Mouse (Mus musculus): ENCODE data around the gene Ccdc73. TPM values are rescaled to one million over a fixed set of nuclear protein-coding genes. Genes with fewer than 3 reads are reported as not detected.
"Not testable (repeated sequence)": the region's sequence is repeated elsewhere in the genome, so short reads cannot be mapped to it uniquely, and the experiment has no call there.

The Ccdc73 gene
- polyA plus RNA-seq, 1 experiment: 2.5 TPM

GRCm38 (mm10) chr2:104852546-104852945 is 15.1 kb upstream of the Ccdc73 start:
- no peak for DNase-seq
- no peaks in the 10 kb centered on the region for H3K36me3 ChIP-seq (ENCODE audit: control insufficient read depth, insufficient read depth, low read length)
- no peaks in the 10 kb centered on the region for H3K27me3 ChIP-seq (replicated peaks; ENCODE audit: control insufficient read depth, insufficient read depth, low read length)
- WGBS: 88% methylated on average over 7 of the region's 7 CpGs
- TF ChIP-seq CTCF (conservative IDR thresholded peaks at IDR 0.05; ENCODE audit: insufficient read depth, insufficient read length, low read depth, low read length) (no peak), POLR2A (IDR thresholded peaks at IDR 0.05; ENCODE audit: low read depth, low read length) (no peak)
- H3K4me1 ChIP-seq (ENCODE audit: control insufficient read depth, insufficient read depth, low read length): 0 out of 2 replicates have a peak, but pooled peaks cover 3% of the 10 kb centered on the region
- no peak overlapping the region for H3K4me3 ChIP-seq (ENCODE audit: insufficient read depth, low read depth, low read length)
- H3K27ac ChIP-seq (ENCODE audit: insufficient read depth, low read depth, low read length): no peak overlapping the region

- Histone ChIP-seq H3K4me3 (ENCODE audit: insufficient read depth, low read depth, low read length) (no peak overlapping the region), H3K27me3 (replicated peaks; ENCODE audit: control insufficient read depth, insufficient read depth, low read length) (no peaks in the 10 kb centered on the region), H3K4me1 (ENCODE audit: control insufficient read depth, insufficient read depth, low read length) (no peaks in the 10 kb centered on the region), H3K36me3 (ENCODE audit: control insufficient read depth, insufficient read depth, low read length) (no peaks in the 10 kb centered on the region), H3K27ac (ENCODE audit: insufficient read depth, low read depth, low read length) (no peak overlapping the region)
- 64% methylated on average over 1 of the region's 1 CpGs for WGBS
- no peak for DNase-seq
- no peak for TF ChIP-seq POLR2A (IDR thresholded peaks at IDR 0.05; ENCODE audit: low read depth, low read length)
- TF ChIP-seq CTCF (conservative IDR thresholded peaks at IDR 0.05; ENCODE audit: insufficient read depth, insufficient read length, low read depth, low read length): no peak
Measured at GRCm38 (mm10) chr2:104854836-104855235, 12.8 kb upstream of the Ccdc73 start.

- 50% methylated on average over 3 of the region's 3 CpGs for WGBS
- Histone ChIP-seq H3K4me1 (ENCODE audit: control insufficient read depth, insufficient read depth, low read length) (no peaks in the 10 kb centered on the region), H3K27ac (ENCODE audit: insufficient read depth, low read depth, low read length) (no peak overlapping the region), H3K27me3 (replicated peaks; ENCODE audit: control insufficient read depth, insufficient read depth, low read length) (no peaks in the 10 kb centered on the region), H3K36me3 (ENCODE audit: control insufficient read depth, insufficient read depth, low read length) (no peaks in the 10 kb centered on the region), H3K4me3 (ENCODE audit: insufficient read depth, low read depth, low read length) (no peak overlapping the region)
- no peak for TF ChIP-seq POLR2A (IDR thresholded peaks at IDR 0.05; ENCODE audit: low read depth, low read length)
- no peak for TF ChIP-seq CTCF (conservative IDR thresholded peaks at IDR 0.05; ENCODE audit: insufficient read depth, insufficient read length, low read depth, low read length)
- DNase-seq: no peak
Measured at GRCm38 (mm10) chr2:104855732-104856131, 11.9 kb upstream of the Ccdc73 start.

GRCm38 (mm10) chr2:104856218-104856617 is 11.4 kb upstream of the Ccdc73 start:
- WGBS: 67% methylated on average over 1 of the region's 1 CpGs
- no peaks in the 10 kb centered on the region for H3K4me1 ChIP-seq (ENCODE audit: control insufficient read depth, insufficient read depth, low read length)
- no peak for TF ChIP-seq CTCF (conservative IDR thresholded peaks at IDR 0.05; ENCODE audit: insufficient read depth, insufficient read length, low read depth, low read length)
- no peak for TF ChIP-seq POLR2A (IDR thresholded peaks at IDR 0.05; ENCODE audit: low read depth, low read length)
- H3K27me3 ChIP-seq (replicated peaks; ENCODE audit: control insufficient read depth, insufficient read depth, low read length): no peaks in the 10 kb centered on the region
- no peak for DNase-seq
- no peaks in the 10 kb centered on the region for H3K36me3 ChIP-seq (ENCODE audit: control insufficient read depth, insufficient read depth, low read length)
- no peak overlapping the region for H3K27ac ChIP-seq (ENCODE audit: insufficient read depth, low read depth, low read length)
- no peak overlapping the region for H3K4me3 ChIP-seq (ENCODE audit: insufficient read depth, low read depth, low read length)

GRCm38 (mm10) chr2:104858083-104858482 is 9.5 kb upstream of the Ccdc73 start:
- not testable (repeated sequence) for H3K27me3 ChIP-seq (replicated peaks; ENCODE audit: control insufficient read depth, insufficient read depth, low read length); H3K27ac ChIP-seq (ENCODE audit: insufficient read depth, low read depth, low read length); H3K4me1 ChIP-seq (ENCODE audit: control insufficient read depth, insufficient read depth, low read length); H3K4me3 ChIP-seq (ENCODE audit: insufficient read depth, low read depth, low read length); H3K36me3 ChIP-seq (ENCODE audit: control insufficient read depth, insufficient read depth, low read length); DNase-seq
- whole genome bisulfite sequencing: 87% methylated on average over 3 of the region's 3 CpGs

GRCm38 (mm10) chr2:104859060-104859459 is 8.5 kb upstream of the Ccdc73 start:
- Histone ChIP-seq H3K36me3 (ENCODE audit: control insufficient read depth, insufficient read depth, low read length) (no peaks in the 10 kb centered on the region), H3K27me3 (replicated peaks; ENCODE audit: control insufficient read depth, insufficient read depth, low read length) (no peaks in the 10 kb centered on the region), H3K27ac (ENCODE audit: insufficient read depth, low read depth, low read length) (no peak overlapping the region), H3K4me1 (ENCODE audit: control insufficient read depth, insufficient read depth, low read length) (peaks cover 6% of the 10 kb centered on the region; the same call in 1 of the 2 replicates), H3K4me3 (ENCODE audit: insufficient read depth, low read depth, low read length) (no peak overlapping the region)
- peak; percentile 47 for DNase-seq
- 55% methylated on average over 5 of the region's 5 CpGs for WGBS
- TF ChIP-seq CTCF (conservative IDR thresholded peaks at IDR 0.05; ENCODE audit: insufficient read depth, insufficient read length, low read depth, low read length): no peak
- no peak for TF ChIP-seq POLR2A (IDR thresholded peaks at IDR 0.05; ENCODE audit: low read depth, low read length)

GRCm38 (mm10) chr2:104860426-104860825 is 7.2 kb upstream of the Ccdc73 start:
- H3K36me3 ChIP-seq (ENCODE audit: control insufficient read depth, insufficient read depth, low read length): no peaks in the 10 kb centered on the region
- H3K4me1 ChIP-seq (ENCODE audit: control insufficient read depth, insufficient read depth, low read length): peaks cover 6% of the 10 kb centered on the region; the same call in 1 of the 2 replicates
- peak; percentile 76 for DNase-seq
- H3K27ac ChIP-seq (ENCODE audit: insufficient read depth, low read depth, low read length): no peak overlapping the region
- 59% methylated on average over 10 of the region's 10 CpGs for WGBS
- H3K4me3 ChIP-seq (ENCODE audit: insufficient read depth, low read depth, low read length): no peak overlapping the region
- no peaks in the 10 kb centered on the region for H3K27me3 ChIP-seq (replicated peaks; ENCODE audit: control insufficient read depth, insufficient read depth, low read length)
- TF ChIP-seq CTCF (conservative IDR thresholded peaks at IDR 0.05; ENCODE audit: insufficient read depth, insufficient read length, low read depth, low read length) (no peak), POLR2A (IDR thresholded peaks at IDR 0.05; ENCODE audit: low read depth, low read length) (no peak)
